Mouse (Mus musculus): ENCODE measurements around the gene Tead1. TPM values are rescaled to one million over a fixed set of nuclear protein-coding genes. Genes with fewer than 3 reads are reported as not detected.

The Tead1 gene
- polyA plus RNA-seq, 1 experiment from 2014 or later = 36.2 TPM

Small RNA genes lying within 50 kb of the gene (microRNA-seq; reads per million reads assigned to microRNA genes)
- not detected for gene Gm44462

Data from stomach, embryonic 14.5 days (tissue).